Mouse (Mus musculus): Measurements from ENCODE around the gene Atp1a4.
"Not testable (repeated sequence)": the region's sequence is repeated elsewhere in the genome, so short reads cannot be mapped to it uniquely, and the experiment has no call there.

Gene Atp1a4

GRCm38 (mm10) chr1:172281522-172282254, 23.5 kb upstream of the Atp1a4 start:
- DNase-seq (ENCODE audit: low read depth, low spot score), result no peak

- DNase-seq (ENCODE audit: low read depth, low spot score), result peak; percentile 60
Observed at GRCm38 (mm10) chr1:172279768-172280509, 21.7 kb upstream of the Atp1a4 start.

GRCm38 (mm10) chr1:172278328-172278727, 20.1 kb upstream of the Atp1a4 start:
- no peak for DNase-seq (ENCODE audit: low read depth, low spot score)

- DNase-seq (ENCODE audit: low read depth, low spot score), result no peak
Observed at GRCm38 (mm10) chr1:172277172-172277571, 19.0 kb upstream of the Atp1a4 start.

- no peak for DNase-seq (ENCODE audit: low read depth, low spot score)
Observed at GRCm38 (mm10) chr1:172274547-172274946, 16.3 kb upstream of the Atp1a4 start.

- no peak for DNase-seq (ENCODE audit: low read depth, low spot score)
Observed at GRCm38 (mm10) chr1:172274116-172274515, 15.9 kb upstream of the Atp1a4 start.

GRCm38 (mm10) chr1:172273386-172273785, 15.2 kb upstream of the Atp1a4 start:
- DNase-seq (ENCODE audit: low read depth, low spot score), result no peak

- DNase-seq (ENCODE audit: low read depth, low spot score), result peak; percentile 19
Observed at GRCm38 (mm10) chr1:172271765-172272164, 13.6 kb upstream of the Atp1a4 start.

- DNase-seq (ENCODE audit: low read depth, low spot score), result no peak
Observed at GRCm38 (mm10) chr1:172271208-172271607, 13.0 kb upstream of the Atp1a4 start.

GRCm38 (mm10) chr1:172261477-172262078, 3.4 kb upstream of the Atp1a4 start, which contains the start of gene Igsf8:
Gene Igsf8 (plus strand): TSS chr1:172261641.
- no peak for DNase-seq (ENCODE audit: low read depth, low spot score)

- DNase-seq (ENCODE audit: low read depth, low spot score), result peak; percentile 48
Observed at GRCm38 (mm10) chr1:172247679-172248078, 10.5 kb downstream of the Atp1a4 start.

GRCm38 (mm10) chr1:172247216-172247615, 11.0 kb downstream of the Atp1a4 start:
- no peak for DNase-seq (ENCODE audit: low read depth, low spot score)

- not testable (repeated sequence) for DNase-seq (ENCODE audit: low read depth, low spot score)
Observed at GRCm38 (mm10) chr1:172244645-172245044, 13.6 kb downstream of the Atp1a4 start.

- DNase-seq (ENCODE audit: low read depth, low spot score), result peak; percentile 34
Observed at GRCm38 (mm10) chr1:172243547-172244205, 14.5 kb downstream of the Atp1a4 start.

GRCm38 (mm10) chr1:172242401-172242800, 15.8 kb downstream of the Atp1a4 start:
- DNase-seq (ENCODE audit: low read depth, low spot score), result peak; percentile 64

GRCm38 (mm10) chr1:172240945-172241708, 17.1 kb downstream of the Atp1a4 start:
- no peak for DNase-seq (ENCODE audit: low read depth, low spot score)

- DNase-seq (ENCODE audit: low read depth, low spot score), result no peak
Observed at GRCm38 (mm10) chr1:172229215-172229614, 29.0 kb downstream of the Atp1a4 start.

- no peak for DNase-seq (ENCODE audit: low read depth, low spot score)
Observed at GRCm38 (mm10) chr1:172228209-172228608, 30.0 kb downstream of the Atp1a4 start.

- no peak for DNase-seq (ENCODE audit: low read depth, low spot score)
Observed at GRCm38 (mm10) chr1:172221297-172222063, 36.7 kb downstream of the Atp1a4 start.

GRCm38 (mm10) chr1:172220414-172220813, 37.8 kb downstream of the Atp1a4 start:
- DNase-seq (ENCODE audit: low read depth, low spot score), result no peak

Data from ZHBTc4 (cell line).